ENCODE assay signal across 26 mouse cellular contexts in the genomic region with DNA sequence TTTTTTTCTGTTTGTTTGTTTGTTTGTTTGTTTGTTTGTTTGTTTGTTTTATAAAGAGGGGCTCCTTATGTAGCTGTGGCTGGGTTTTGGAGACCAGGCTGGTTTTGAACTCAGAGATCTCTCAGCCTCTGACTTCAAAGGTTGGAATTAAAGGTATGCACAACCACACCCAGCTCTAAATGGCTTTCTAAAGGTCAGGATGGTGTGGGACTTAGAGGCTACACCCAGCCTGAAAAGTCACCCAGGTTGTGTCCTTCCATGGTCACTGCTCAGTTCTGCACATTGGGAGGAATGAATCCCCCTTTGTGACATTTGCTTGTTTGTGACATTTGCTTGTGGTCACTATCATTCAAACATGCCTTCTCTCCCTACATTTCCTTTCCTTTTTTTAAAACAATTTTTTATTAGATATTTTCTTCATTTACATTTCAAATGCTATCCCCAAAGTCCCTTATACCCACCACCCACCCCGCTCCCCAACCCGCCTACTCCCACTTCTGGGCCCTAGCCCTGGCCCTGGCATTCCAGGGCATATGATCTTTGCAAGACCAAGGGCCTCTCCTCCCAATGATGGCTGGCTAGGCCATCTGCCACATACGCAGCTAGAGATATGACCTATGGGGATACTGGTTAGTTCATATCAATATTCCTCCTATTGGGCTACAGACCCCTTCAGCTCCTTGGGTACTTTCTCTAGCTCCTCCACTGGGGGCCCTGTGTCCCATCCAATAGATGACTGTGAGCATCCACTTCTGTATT. TPM values are rescaled to one million over a fixed set of nuclear protein-coding genes. Genes with fewer than 3 reads are reported as not detected.
DNase-seq lines count a peak whose midpoint lies in the region; ATAC-seq and TF ChIP-seq lines count a peak whose summit lies in the region.
"Had no signal": no experiment of that assay in that cellular context is flagged by ENCODE, and none has a peak within 500 bp of the region (broad histone marks: within the 10 kb centered on the region; RNA-seq: fewer than 3 reads in every experiment).

No protein-coding gene starts in this region.

- DNase-seq in liver (no peak), ES-CJ7 (ENCODE audit: low read depth, low spot score) (peak; percentile 61), ZHBTc4 (ENCODE audit: low read depth, low spot score) (peak; percentile 56)
- no peak for DNase-seq in urinary bladder, postnatal 36 days (ENCODE audit: low spot score in 2 of 2)
- DNase-seq: adrenal gland, postnatal 10 days; adrenal gland, postnatal 36 days; B cell, adult 2 months; cerebellum, adult 11 months; cerebellum, adult 2 months; cerebellum, adult 9-11 months; cerebellum, postnatal 25 days; forebrain, postnatal 0 days; gastrocnemius, postnatal 25 days; heart, adult 2 months; heart, postnatal 14 days had no signal

- no peak overlapping the region for H3K9ac ChIP-seq in liver, embryonic 12.5 days
- H3K9ac ChIP-seq in kidney, embryonic 15.5 days = no peak overlapping the region
- H3K9ac ChIP-seq: embryonic facial prominence, embryonic 12.5 days; embryonic facial prominence, embryonic 15.5 days; forebrain, postnatal 0 days; heart, embryonic 13.5 days; hindbrain, embryonic 12.5 days; hindbrain, embryonic 15.5 days had no signal

- H3K4me1 ChIP-seq in liver, embryonic 12.5 days = peaks cover 97% of the 10 kb centered on the region
- H3K4me1 ChIP-seq in olfactory bulb, adult 2 months (ENCODE audit: control insufficient read depth, insufficient read depth, low read length) = peaks cover 8% of the 10 kb centered on the region
- no peaks in the 10 kb centered on the region for H3K4me1 ChIP-seq in kidney, embryonic 15.5 days
- H3K4me1 ChIP-seq: embryonic facial prominence, embryonic 12.5 days; embryonic facial prominence, embryonic 15.5 days; hindbrain, embryonic 12.5 days; hindbrain, embryonic 15.5 days had no signal

- 84% methylated on average over 3 of the region's 3 CpGs for WGBS in liver, embryonic 12.5 days (ENCODE audit: insufficient replicate concordance)
- 98% methylated on average over 3 of the region's 3 CpGs for whole genome bisulfite sequencing in olfactory bulb, adult 2 months
- WGBS in kidney, embryonic 15.5 days = 88% methylated on average over 3 of the region's 3 CpGs

- no peak overlapping the region for H3K4me3 ChIP-seq in liver, embryonic 12.5 days
- H3K4me3 ChIP-seq in olfactory bulb, adult 2 months (ENCODE audit: insufficient read depth, low read depth, low read length) = no peak overlapping the region
- no peak overlapping the region for H3K4me3 ChIP-seq in kidney, embryonic 15.5 days (replicated peaks)
- H3K4me3 ChIP-seq: embryonic facial prominence, embryonic 12.5 days; embryonic facial prominence, embryonic 15.5 days; heart, adult 2 months; heart, embryonic 10.5 days; heart, embryonic 13.5 days; hindbrain, embryonic 12.5 days; hindbrain, embryonic 15.5 days had no signal

- 0 out of 2 replicates have a peak overlapping the region, but pooled peaks have one; percentile 37 for H3K27ac ChIP-seq in liver, embryonic 12.5 days
- H3K27ac ChIP-seq in olfactory bulb, adult 2 months (ENCODE audit: insufficient read depth, low read depth, low read length) = peak overlapping the region; percentile 85
- H3K27ac ChIP-seq in kidney, embryonic 15.5 days = no peak overlapping the region
- H3K27ac ChIP-seq: embryonic facial prominence, embryonic 12.5 days; embryonic facial prominence, embryonic 15.5 days; heart, adult 2 months; heart, embryonic 10.5 days; heart, embryonic 13.5 days; hindbrain, embryonic 12.5 days; hindbrain, embryonic 15.5 days had no signal

- peaks cover 76% of the 10 kb centered on the region for H3K36me3 ChIP-seq in liver, embryonic 12.5 days
- no peaks in the 10 kb centered on the region for H3K36me3 ChIP-seq in kidney, embryonic 15.5 days
- H3K36me3 ChIP-seq: embryonic facial prominence, embryonic 12.5 days; embryonic facial prominence, embryonic 15.5 days; heart, embryonic 10.5 days; heart, embryonic 13.5 days; hindbrain, embryonic 12.5 days; hindbrain, embryonic 15.5 days had no signal

- TF ChIP-seq CTCF in olfactory bulb, adult 2 months (IDR thresholded peaks at IDR 0.05; ENCODE audit: insufficient read depth, low read depth, low read length) = no peak

- ATAC-seq in liver, embryonic 12.5 days = no peak
- no peak for ATAC-seq in kidney, embryonic 15.5 days (replicated peaks; ENCODE audit: low FRiP score)
- ATAC-seq: forebrain, embryonic 14.5 days; forebrain, postnatal 0 days had no signal

- H3K4me2 ChIP-seq in liver, embryonic 12.5 days = no peak overlapping the region
- no peak overlapping the region for H3K4me2 ChIP-seq in kidney, embryonic 15.5 days
- H3K4me2 ChIP-seq: embryonic facial prominence, embryonic 12.5 days; embryonic facial prominence, embryonic 15.5 days; heart, embryonic 13.5 days; hindbrain, embryonic 12.5 days; hindbrain, embryonic 15.5 days had no signal

- no peaks in the 10 kb centered on the region for H3K27me3 ChIP-seq in liver, embryonic 12.5 days (replicated peaks)
- no peaks in the 10 kb centered on the region for H3K27me3 ChIP-seq in kidney, embryonic 15.5 days
- H3K27me3 ChIP-seq: CH12.LX; embryonic facial prominence, embryonic 12.5 days; embryonic facial prominence, embryonic 15.5 days; heart, embryonic 13.5 days; hindbrain, embryonic 12.5 days; hindbrain, embryonic 15.5 days had no signal

- no peaks in the 10 kb centered on the region for H3K9me3 ChIP-seq in liver, embryonic 12.5 days (replicated peaks)
- H3K9me3 ChIP-seq in kidney, embryonic 15.5 days (replicated peaks) = no peaks in the 10 kb centered on the region
- H3K9me3 ChIP-seq: embryonic facial prominence, embryonic 12.5 days; embryonic facial prominence, embryonic 15.5 days; heart, embryonic 10.5 days; heart, embryonic 13.5 days; hindbrain, embryonic 12.5 days; hindbrain, embryonic 15.5 days had no signal

- no peak for TF ChIP-seq POLR2A in olfactory bulb, adult 2 months (IDR thresholded peaks at IDR 0.05; ENCODE audit: insufficient read depth, low read depth, low read length)

RNA-seq across cellular contexts. Expression of a gene that starts 25.7 kb away (rescaled TPM):
- 25.2 and 25.9 TPM in 2 replicates for polyA plus RNA-seq in liver, embryonic 12.5 days (2016; fragmentation: Nextera tagmentation; extraction: Ambion mirVana)
- polyA plus RNA-seq in olfactory bulb, adult 2 months (2012; ENCODE audit: insufficient read depth, insufficient read length, low replicate concordance, missing spikeins) = not detected in 2 replicates
- polyA plus RNA-seq in kidney, embryonic 15.5 days (2015; fragmentation: Nextera tagmentation; extraction: Ambion mirVana) = 27.6 and 29.6 TPM in 2 replicates

RNA-seq across cellular contexts. Expression of a gene that starts 46.9 kb away (rescaled TPM):
- polyA plus RNA-seq in liver, embryonic 12.5 days (2016; fragmentation: Nextera tagmentation; extraction: Ambion mirVana) = 79.8 and 85.5 TPM in 2 replicates
- not detected in 2 replicates for polyA plus RNA-seq in olfactory bulb, adult 2 months (2012; ENCODE audit: insufficient read depth, insufficient read length, low replicate concordance, missing spikeins)
- polyA plus RNA-seq in kidney, embryonic 15.5 days (2015; fragmentation: Nextera tagmentation; extraction: Ambion mirVana) = 76.8 and 85.6 TPM in 2 replicates

Comparison
In these comparisons a context has a peak if more than half of its experiments do, and no peak if none do; other contexts are left out.
1. DNase-seq: peak in ES-CJ7 (single experiment) and ZHBTc4 (single experiment); none in liver (single experiment) and urinary bladder, postnatal 36 days (0 of 2).
2. RNA of a gene that starts 46.9 kb away (polyA plus RNA-seq): 79.8 to 85.5 TPM in liver, embryonic 12.5 days and 76.8 to 85.6 TPM in kidney, embryonic 15.5 days; not detected in olfactory bulb, adult 2 months; every median in the first group is over 10 times any median in the second.